Mouse (Mus musculus): Measurements from ENCODE around the gene Obp2b.

Gene Obp2b

GRCm38 (mm10) chr2:25779076-25779475 is 42.3 kb downstream of the Obp2b start:
- DNase-seq (ENCODE audit: low read depth), result no peak

DNA sequence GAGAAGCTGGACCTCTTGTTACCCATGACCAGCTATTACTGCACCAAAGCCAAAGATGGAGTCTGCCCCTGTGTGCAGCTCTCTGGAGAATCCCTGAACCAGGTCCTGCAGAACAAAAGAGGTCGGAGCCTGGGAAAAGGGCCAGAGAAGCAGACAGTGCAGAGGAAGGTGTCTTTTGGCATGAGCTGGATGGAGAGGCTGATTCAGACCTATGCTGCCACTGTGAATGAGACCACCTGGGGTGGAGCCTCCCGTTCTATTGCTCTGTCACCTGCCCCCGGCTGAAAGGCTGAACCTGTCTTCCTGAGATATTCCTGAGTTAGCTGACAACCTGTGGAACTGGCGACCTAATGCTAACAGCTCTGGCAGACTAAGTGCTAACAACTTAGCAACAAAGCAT is 44.1 kb downstream of the Obp2b start:
- no peak for DNase-seq (ENCODE audit: low read depth)

- DNase-seq (ENCODE audit: low read depth), result no peak
These were observed 45.1 kb downstream of the Obp2b start, which contains the start of gene Gm13539 for GRCm38 (mm10) chr2:25781957-25782356. Gene Gm13539, plus strand, starts transcription at chr2:25782257.

DNA sequence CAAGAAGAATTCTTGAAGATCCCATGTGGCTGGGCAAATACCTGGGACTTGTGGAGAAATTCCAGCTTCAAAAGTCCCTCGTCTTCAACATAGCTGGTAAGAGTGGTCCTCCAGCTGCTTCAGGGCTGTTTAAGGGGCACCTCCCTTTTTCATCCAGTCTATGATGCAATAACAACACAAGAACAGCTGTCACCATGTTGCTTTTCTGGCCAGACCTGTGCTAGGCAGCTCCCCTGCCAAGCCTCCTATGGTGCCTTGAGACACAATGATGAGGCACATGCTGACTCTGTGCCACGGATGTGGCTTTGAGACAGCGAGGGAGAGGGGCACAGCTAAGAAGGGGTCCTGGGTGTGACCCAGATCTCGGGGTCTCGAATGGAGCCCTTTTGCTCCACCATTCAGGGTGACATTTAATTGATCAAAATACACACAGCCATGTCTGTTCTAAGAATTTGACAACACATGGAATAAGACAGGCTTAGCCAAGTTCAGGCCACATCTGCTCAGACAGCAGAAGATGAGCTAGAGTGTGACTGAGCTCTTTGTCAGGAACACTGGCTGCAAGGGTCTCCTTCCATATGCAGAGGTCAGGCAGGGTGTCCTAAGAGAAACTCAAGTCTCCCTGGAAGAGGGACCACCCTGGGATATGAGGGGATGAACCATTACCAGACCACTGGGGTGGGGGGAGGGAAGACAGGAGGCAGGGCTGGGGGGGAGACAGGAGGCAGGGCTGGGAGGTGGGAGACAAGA is 48.9 kb downstream of the Obp2b start:
- DNase-seq (ENCODE audit: low read depth), result no peak

- no peak for DNase-seq (ENCODE audit: low read depth)
These were observed 52.3 kb downstream of the Obp2b start for GRCm38 (mm10) chr2:25789092-25789491.
